Mouse (Mus musculus): ENCODE measurements around the gene Izumo1r. TPM values are rescaled to one million over a fixed set of nuclear protein-coding genes. Genes with fewer than 3 reads are reported as not detected.

Izumo1r gene
- polyA plus RNA-seq, 1 experiment from 2014 or later, result not detected

Other genes with a start within 250 kb of the Izumo1r start
- not detected in 2 replicates for gene Piwil4, start 163.2 kb downstream of the Izumo1r start, polyA plus RNA-seq (2014; fragmentation: Nextera tagmentation; extraction: Ambion mirVana)
- 1.4 TPM in 2 replicates for gene Fut4, start 151.6 kb downstream of the Izumo1r start, polyA plus RNA-seq (2014; fragmentation: Nextera tagmentation; extraction: Ambion mirVana)
- not detected in 2 replicates for gene 1700012B09Rik, start 132.9 kb downstream of the Izumo1r start, polyA plus RNA-seq (2014; fragmentation: Nextera tagmentation; extraction: Ambion mirVana)
- gene Mre11a, start 119.3 kb downstream of the Izumo1r start, polyA plus RNA-seq (2014; fragmentation: Nextera tagmentation; extraction: Ambion mirVana), result 18.2 and 22.1 TPM in 2 replicates
- gene Ankrd49, start 119.1 kb downstream of the Izumo1r start, polyA plus RNA-seq (2014; fragmentation: Nextera tagmentation; extraction: Ambion mirVana), result 28.9 and 34.0 TPM in 2 replicates
- gene Gpr83, start 43.7 kb downstream of the Izumo1r start, polyA plus RNA-seq (2014; fragmentation: Nextera tagmentation; extraction: Ambion mirVana), result 0.11 TPM in 1 of 2 replicates, not detected in the other
- 30.1 and 30.4 TPM in 2 replicates for gene Panx1, start 141.5 kb upstream of the Izumo1r start, polyA plus RNA-seq (2014; fragmentation: Nextera tagmentation; extraction: Ambion mirVana)
- not detected in 2 replicates for gene Hephl1, start 208.2 kb upstream of the Izumo1r start, polyA plus RNA-seq (2014; fragmentation: Nextera tagmentation; extraction: Ambion mirVana)